Mouse (Mus musculus) MEL (cell line): Measurements from ENCODE around the gene Olfr67. TPM values are rescaled to one million over a fixed set of nuclear protein-coding genes. Genes with fewer than 3 reads are reported as not detected.
"Not testable (repeated sequence)": the region's sequence is repeated elsewhere in the genome, so short reads cannot be mapped to it uniquely, and the experiment has no call there.

ENCODE experiments used
- DNase-seq: peaks from one replicate; pipeline ENCODE4 v3.0.0; 2011; ENCODE audit warnings: low read depth, low spot score
- H3K27ac ChIP-seq: 2 replicates; pipeline ENCODE4 v1.5.1; 2012; ENCODE audit warnings: low read depth, mild to moderate bottlenecking, control low read depth, low read length, moderate library complexity; ENCODE audit not compliant: control insufficient read depth
- H3K27me3 ChIP-seq, 2 experiments: fragments of 150-350 bp in 1 of 2; sonication (generic) in 1 of 2; 2 replicates each; pipeline ENCODE4 v1.6.1; 2012; ENCODE audit warnings: low read length in 2 of 2, mild to moderate bottlenecking in 2 of 2, improper control_type of control experiment in 1 of 2, moderate library complexity in 1 of 2; ENCODE audit not compliant: insufficient read depth in 2 of 2, control insufficient read depth in 1 of 2
- H3K36me3 ChIP-seq, 2 experiments: 2 replicates each; pipeline ENCODE4 v1.6.1; 2012 to 2014; ENCODE audit warnings: low read length in 2 of 2, improper control_type of control experiment in 1 of 2, inconsistent platforms in 1 of 2, mild to moderate bottlenecking in 1 of 2; ENCODE audit not compliant: insufficient read depth in 2 of 2, control insufficient read depth in 1 of 2
- H3K4me1 ChIP-seq, 2 experiments: fragments of 150-350 bp in 1 of 2; sonication (generic) in 1 of 2; 2 replicates each; pipeline ENCODE4 v1.6.1; 2012; ENCODE audit warnings: low read length in 2 of 2, improper control_type of control experiment in 1 of 2, mild to moderate bottlenecking in 1 of 2; ENCODE audit not compliant: insufficient read depth in 2 of 2, control insufficient read depth in 1 of 2
- H3K4me3 ChIP-seq, 2 experiments: fragments of 150-350 bp in 1 of 2; sonication (generic) in 1 of 2; 2 replicates each; pipeline ENCODE4 v1.5.1; 2012; ENCODE audit warnings: low read depth in 2 of 2, low read length in 2 of 2, mild to moderate bottlenecking in 2 of 2, moderate library complexity in 2 of 2, control low read depth in 1 of 2, improper control_type of control experiment in 1 of 2; ENCODE audit not compliant: control insufficient read depth in 1 of 2, insufficient read depth in 1 of 2
- H3K79me2 ChIP-seq: 2 replicates; pipeline ENCODE4 v1.6.1; 2012; ENCODE audit warnings: mild to moderate bottlenecking, low read length, moderate library complexity; ENCODE audit not compliant: control insufficient read depth, poor library complexity, insufficient read depth
- H3K9ac ChIP-seq: 2 replicates; pipeline ENCODE4 v1.6.1; 2012; ENCODE audit warnings: low read depth, mild to moderate bottlenecking, control low read depth, low read length, moderate library complexity; ENCODE audit not compliant: control insufficient read depth, poor library complexity, severe bottlenecking
- H3K9me3 ChIP-seq: fragments of 150-350 bp; sonication (generic); replicated peaks from 2 replicates; pipeline ENCODE4 v1.6.1; 2012; ENCODE audit warnings: mild to moderate bottlenecking, low read length, improper control_type of control experiment, moderate library complexity; ENCODE audit not compliant: insufficient read depth
- BHLHE40 ChIP-seq: IDR thresholded peaks from 2 replicates; pipeline ENCODE4 v1.6.1; 2012; ENCODE audit warnings: low read depth, mild to moderate bottlenecking, inconsistent platforms, low read length, improper control_type of control experiment, borderline replicate concordance
- CTCF ChIP-seq, 3 experiments: IDR thresholded peaks in 2 of 3; conservative IDR thresholded peaks in 1 of 3; 2 replicates each; pipeline ENCODE4 v1.5.1; 2011 to 2012; ENCODE audit warnings: low read length in 3 of 3, low read depth in 2 of 3, mild to moderate bottlenecking in 2 of 3, improper control_type of control experiment in 1 of 3, inconsistent platforms in 1 of 3, mixed read lengths in 1 of 3, moderate library complexity in 1 of 3; ENCODE audit not compliant: control insufficient read depth in 1 of 3, insufficient read depth in 1 of 3, poor library complexity in 1 of 3, severe bottlenecking in 1 of 3
- ELF1 ChIP-seq: IDR thresholded peaks from 2 replicates; pipeline ENCODE4 v1.6.1; 2014; ENCODE audit warnings: low read depth, mild to moderate bottlenecking, inconsistent platforms, low read length, improper control_type of control experiment, moderate library complexity
- EP300 ChIP-seq, 2 experiments: IDR thresholded peaks; 2 replicates each; pipeline ENCODE4 v1.6.1; 2011; ENCODE audit warnings: improper control_type of control experiment in 2 of 2, low read length in 2 of 2, low read depth in 1 of 2, mild to moderate bottlenecking in 1 of 2
- ETS1 ChIP-seq: IDR thresholded peaks from 2 replicates; pipeline ENCODE4 v1.6.1; 2012; ENCODE audit warnings: low read depth, mild to moderate bottlenecking, inconsistent platforms, low read length, improper control_type of control experiment, moderate library complexity
- MAX ChIP-seq: IDR thresholded peaks from 2 replicates; pipeline ENCODE4 v1.6.1; 2011; ENCODE audit warnings: low read length, improper control_type of control experiment
- MAZ ChIP-seq: IDR thresholded peaks from 2 replicates; pipeline ENCODE4 v1.6.1; 2012; ENCODE audit warnings: low read depth, mild to moderate bottlenecking, inconsistent platforms, low read length, improper control_type of control experiment
- MEF2A ChIP-seq: IDR thresholded peaks from 2 replicates; pipeline ENCODE4 v1.6.1; 2014; ENCODE audit warnings: low read depth, mild to moderate bottlenecking, inconsistent platforms, low read length, improper control_type of control experiment; ENCODE audit not compliant: poor library complexity, insufficient replicate concordance, severe bottlenecking; ENCODE audit errors: extremely low read depth
- MXI1 ChIP-seq: IDR thresholded peaks from 2 replicates; pipeline ENCODE4 v1.6.1; 2011; ENCODE audit warnings: mild to moderate bottlenecking, low read depth, low read length, improper control_type of control experiment
- MYB ChIP-seq: IDR thresholded peaks from 2 replicates; pipeline ENCODE4 v1.6.1; 2011; ENCODE audit warnings: mild to moderate bottlenecking, low read depth, low read length, improper control_type of control experiment
- MYC ChIP-seq: IDR thresholded peaks from 2 replicates; pipeline ENCODE4 v1.6.1; 2011; ENCODE audit warnings: low read depth, mild to moderate bottlenecking, low read length, improper control_type of control experiment, moderate library complexity
- POLR2AphosphoS2 ChIP-seq: IDR thresholded peaks from 2 replicates; pipeline ENCODE4 v1.6.1; 2011; ENCODE audit warnings: low read length, improper control_type of control experiment
- RCOR1 ChIP-seq: IDR thresholded peaks from 2 replicates; pipeline ENCODE4 v1.6.1; 2012; ENCODE audit warnings: low read depth, mild to moderate bottlenecking, inconsistent platforms, low read length, improper control_type of control experiment
- SMC3 ChIP-seq: IDR thresholded peaks from 2 replicates; pipeline ENCODE4 v1.6.1; 2011; ENCODE audit warnings: low read depth, low read length, improper control_type of control experiment
- TAL1 ChIP-seq: IDR thresholded peaks from 2 replicates; pipeline ENCODE4 v1.6.1; 2012; ENCODE audit warnings: mild to moderate bottlenecking, inconsistent platforms, low read length, moderate library complexity, mixed read lengths
- UBTF ChIP-seq: IDR thresholded peaks from 2 replicates; pipeline ENCODE4 v1.6.1; 2012; ENCODE audit warnings: low read depth, mild to moderate bottlenecking, inconsistent platforms, low read length, improper control_type of control experiment, moderate library complexity, borderline replicate concordance; ENCODE audit not compliant: insufficient read depth
- ZMIZ1 ChIP-seq: IDR thresholded peaks from 2 replicates; pipeline ENCODE4 v1.6.1; 2012; ENCODE audit warnings: low read depth, mild to moderate bottlenecking, inconsistent platforms, low read length, improper control_type of control experiment, moderate library complexity
- polyA plus RNA-seq, 2 experiments: library from polyadenylated mRNA; stranded (reverse) in 1 of 2; unstranded in 1 of 2; fragments of >175 nt in 1 of 2; fragments of >200 nt in 1 of 2; gene quantifications; 2 replicates each; pipeline versions ENCODE4 v1.2.1 to v1.2.4; 2012; ENCODE audit warnings: low replicate concordance in 2 of 2, low read depth in 1 of 2; ENCODE audit not compliant: insufficient read length in 2 of 2, insufficient read depth in 1 of 2, missing spikeins in 1 of 2
- total RNA-seq: library from RNA; depleted of rRNA; stranded (reverse); fragments of 300-350 nt; gene quantifications from 2 replicates; pipeline ENCODE4 v1.2.3, GENCODE M21; 2012

Olfr67 gene
- total and polyA plus RNA-seq, 3 experiments: not detected

GRCm38 (mm10) chr7:103771494-103771893 is 20.1 kb downstream of the Olfr67 start, which contains the start of gene Olfr69:
TSS of gene Olfr69 (minus strand) at chr7:103771594.
- Histone ChIP-seq H3K4me3 (no peak within 1 kb of the TSS), H3K27ac (no peak within 1 kb of the TSS), H3K4me1 (no peaks in the 10 kb centered on the region), H3K9me3 (no peaks in the 10 kb centered on the region), H3K36me3 (no peaks in the 10 kb centered on the region), H3K27me3 (peaks cover 0 to 8% of the 10 kb centered on the region in 2 experiments; a peak in 3 of 4 replicates), H3K9ac (no peak within 1 kb of the TSS), H3K79me2 (no peaks in the 10 kb centered on the region)
- DNase-seq: no peak
- TF ChIP-seq TAL1 (no peak), MAX (no peak), MYB (no peak), MEF2A (no peak), POLR2AphosphoS2 (no peak), CTCF (IDR thresholded peaks at IDR 0.05 in 2 of 3, conservative IDR thresholded peaks at IDR 0.05 in 1 of 3; ENCODE audit: control insufficient read depth in 1 of 3, insufficient read depth in 1 of 3, low read depth in 2 of 3, low read length in 3 of 3, poor library complexity in 1 of 3, severe bottlenecking in 1 of 3) (no peak), SMC3 (no peak), ELF1 (no peak), MXI1 (no peak), EP300 (IDR thresholded peaks at IDR 0.05; ENCODE audit: low read depth in 1 of 2, low read length in 2 of 2) (no peak), ETS1 (no peak), MAZ (no peak), ZMIZ1 (no peak), MYC (no peak), UBTF (no peak), BHLHE40 (no peak), RCOR1 (no peak)

- H3K4me1 ChIP-seq, H3K27me3 ChIP-seq, H3K9ac ChIP-seq, DNase-seq, H3K36me3 ChIP-seq, H3K79me2 ChIP-seq, H3K27ac ChIP-seq, H3K4me3 ChIP-seq, H3K9me3 ChIP-seq: not testable (repeated sequence)
Measured at GRCm38 (mm10) chr7:103767687-103768086, 23.9 kb downstream of the Olfr67 start.

GRCm38 (mm10) chr7:103762212-103762611 is 29.4 kb downstream of the Olfr67 start:
- H3K27ac ChIP-seq, H3K4me1 ChIP-seq, H3K27me3 ChIP-seq, H3K4me3 ChIP-seq, H3K9me3 ChIP-seq, H3K79me2 ChIP-seq, H3K36me3 ChIP-seq, H3K9ac ChIP-seq, DNase-seq: not testable (repeated sequence)
